ENCODE assay signal across 7 mouse cellular contexts in the genomic region with DNA sequence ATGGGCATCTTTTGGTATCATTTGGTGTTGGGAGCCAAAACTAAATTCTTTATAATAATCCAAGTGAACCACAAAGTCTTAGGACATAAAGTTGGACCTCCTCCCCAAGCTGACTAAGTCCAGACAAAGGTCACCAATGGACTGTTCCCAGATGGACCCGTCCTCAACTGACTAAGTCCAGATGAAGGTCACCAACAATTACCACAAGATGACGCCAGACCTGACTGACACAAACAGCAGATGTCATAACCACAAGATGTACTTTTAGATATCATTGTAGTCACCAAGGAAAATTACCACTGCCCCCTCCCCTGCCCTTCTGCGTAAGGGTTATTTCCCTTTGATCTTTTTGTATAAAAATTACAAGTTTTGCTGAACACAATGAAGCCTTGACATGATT.
DNase-seq lines count a peak whose midpoint lies in the region; TF ChIP-seq lines count a peak whose summit lies in the region.
"Not testable (repeated sequence)": the region's sequence is repeated elsewhere in the genome, so short reads cannot be mapped to it uniquely, and the experiment has no call there.

No protein-coding gene starts in this region.

- DNase-seq in 3T3-L1 (ENCODE audit: low read depth, low spot score) = peak; percentile 41
- peak; percentile 61 for DNase-seq in adrenal gland, adult 2 months
- DNase-seq in adrenal gland, postnatal 10 days = peak; percentile 16
- DNase-seq in adrenal gland, postnatal 25 days = peak; percentile 1
- DNase-seq in kidney, adult 2 months = peak; percentile 2

- not testable (repeated sequence) for H3K27me3 ChIP-seq in C2C12 (ENCODE audit: control insufficient read depth, insufficient read depth, insufficient read length); kidney, adult 2 months (replicated peaks; ENCODE audit: control insufficient read depth, insufficient read depth, low read length); myocyte (ENCODE audit: control insufficient read depth, insufficient read depth, insufficient read length)

- H3K4me3 ChIP-seq in C2C12 (ENCODE audit: insufficient read depth, poor library complexity, severe bottlenecking); kidney, adult 2 months (ENCODE audit: insufficient read depth, low read depth, low read length); myocyte: not testable (repeated sequence)

- 61% methylated on average over 3 of the region's 3 CpGs for WGBS in kidney, adult 2 months

- H3ac ChIP-seq in C2C12 (ENCODE audit: control insufficient read depth, insufficient read length, low read depth); myocyte (ENCODE audit: control insufficient read depth, insufficient read length): not testable (repeated sequence)

- not testable (repeated sequence) for H3K27ac ChIP-seq in kidney, adult 2 months (ENCODE audit: insufficient read depth, low read depth, low read length)

- not testable (repeated sequence) for H3K79me3 ChIP-seq in C2C12 (ENCODE audit: low read depth)

- H3K36me3 ChIP-seq in C2C12 (ENCODE audit: control insufficient read depth, insufficient read depth); kidney, adult 2 months (ENCODE audit: control insufficient read depth, insufficient read depth, low read length); myocyte (ENCODE audit: control insufficient read depth, insufficient read depth): not testable (repeated sequence)

- not testable (repeated sequence) for H3K4me1 ChIP-seq in kidney, adult 2 months (ENCODE audit: control insufficient read depth, insufficient read depth, low read length)

- not testable (repeated sequence) for TF ChIP-seq POLR2A in kidney, adult 2 months (IDR thresholded peaks at IDR 0.05; ENCODE audit: low read depth, low read length); myocyte (IDR thresholded peaks at IDR 0.05; ENCODE audit: insufficient read length, low read depth)

- TF ChIP-seq CTCF in C2C12 (IDR thresholded peaks at IDR 0.05; ENCODE audit: control insufficient read depth, insufficient read depth, insufficient read length); kidney, adult 2 months (conservative IDR thresholded peaks at IDR 0.05; ENCODE audit: insufficient read depth, insufficient read length, low read depth, low read length): not testable (repeated sequence)

- H3K79me2 ChIP-seq in C2C12 (ENCODE audit: control insufficient read depth, insufficient read depth); myocyte (ENCODE audit: control insufficient read depth, insufficient read depth): not testable (repeated sequence)

- peak overlapping the region; percentile 46 for H3K4me2 ChIP-seq in myocyte (ENCODE audit: low read depth)

TF ChIP-seq in C2C12, 6 proteins besides CTCF, POLR2A, EP300 and RAD21:
- peak; percentile 11 for TF ChIP-seq CEBPB (IDR thresholded peaks at IDR 0.05; ENCODE audit: low read depth)
- TF ChIP-seq MYOD1 (IDR thresholded peaks at IDR 0.05; ENCODE audit: control insufficient read depth, insufficient read length, low read depth) = peak; percentile 58

TF ChIP-seq in myocyte, 11 proteins besides CTCF, POLR2A, EP300 and RAD21:
- peak; percentile 37; the same call in 1 of the 2 replicates for TF ChIP-seq CEBPB (IDR thresholded peaks at IDR 0.05; ENCODE audit: insufficient read depth, poor library complexity, severe bottlenecking)
- peak; percentile 47 for TF ChIP-seq TCF12 (IDR thresholded peaks at IDR 0.05; ENCODE audit: insufficient read depth, poor library complexity, severe bottlenecking)

Comparison
In these comparisons a context has a peak if more than half of its experiments do, and no peak if none do; other contexts are left out.
1. DNase-seq: peak in every context shown above with its lines; median percentile 61 in adrenal gland, adult 2 months; 41 in 3T3-L1; 16 in adrenal gland, postnatal 10 days; 2 in kidney, adult 2 months; 1 in adrenal gland, postnatal 25 days.